Comparison of ENCODE assay signal across 16 mouse cellular contexts in genomic region chr2:130743576-130743975, GRCm38 (mm10). TPM values are rescaled to one million over a fixed set of nuclear protein-coding genes. Genes with fewer than 3 reads are reported as not detected.
"Had no signal": no experiment of that assay in that cellular context is flagged by ENCODE, and none has a peak within 500 bp of the region (broad histone marks: within the 10 kb centered on the region; RNA-seq: fewer than 3 reads in every experiment).

No protein-coding gene starts in this region.

- H3K27ac ChIP-seq: macrophage; midbrain, embryonic 13.5 days; midbrain, embryonic 15.5 days; neural tube, embryonic 12.5 days; stomach, embryonic 15.5 days; stomach, postnatal 0 days had no signal

- H3K4me3 ChIP-seq: megakaryocyte, embryonic 14.5 days; midbrain, embryonic 13.5 days; midbrain, embryonic 15.5 days; neural tube, embryonic 12.5 days; stomach, embryonic 15.5 days had no signal

- DNase-seq: lung, adult 18-20 months; lung, embryonic 14.5 days; lung, postnatal 14 days; lung, postnatal 36 days; right cerebral cortex, postnatal 14 days; thymus, adult 2 months; thymus, postnatal 36 days had no signal

RNA-seq across cellular contexts. Expression of gene Slc4a11, which starts 46.3 kb away (rescaled TPM):
- total RNA-seq: megakaryocyte progenitor cell, adult 5-6 weeks; monocyte, adult 5-6 weeks had no signal
